Mouse (Mus musculus): ENCODE data around the gene Zdhhc6. TPM values are rescaled to one million over a fixed set of nuclear protein-coding genes. Genes with fewer than 3 reads are reported as not detected.

Zdhhc6 gene
- polyA plus RNA-seq, 1 experiment from 2014 or later = 110 TPM

- Histone ChIP-seq H3K9ac (ENCODE audit: low read depth, low read length) (no peak overlapping the region), H3K27me3 (ENCODE audit: control insufficient read depth, insufficient read depth, low read length) (no peaks in the 10 kb centered on the region), H3K4me2 (replicated peaks; ENCODE audit: low read depth, low read length) (no peak overlapping the region), H3K36me3 (ENCODE audit: control insufficient read depth, insufficient read depth, low read length) (peaks cover 20% of the 10 kb centered on the region; the same call in 1 of the 2 replicates), H3K4me1 (ENCODE audit: control insufficient read depth, insufficient read depth, low read length) (no peaks in the 10 kb centered on the region), H3K9me3 (ENCODE audit: control insufficient read depth, low read length) (no peaks in the 10 kb centered on the region), H3K4me3 (ENCODE audit: low read length) (no peak overlapping the region), H3K27ac (ENCODE audit: low read depth, low read length) (no peak overlapping the region)
- 91% methylated on average over 3 of the region's 3 CpGs for WGBS
- ATAC-seq (ENCODE audit: low FRiP score, low TSS enrichment) = no peak
Observed at GRCm38 (mm10) chr19:55276770-55277169, 39.1 kb downstream of the Zdhhc6 start.

GRCm38 (mm10) chr19:55276100-55276499, 39.7 kb downstream of the Zdhhc6 start:
- Histone ChIP-seq H3K9ac (ENCODE audit: low read depth, low read length) (no peak overlapping the region), H3K4me3 (ENCODE audit: low read length) (no peak overlapping the region), H3K4me1 (ENCODE audit: control insufficient read depth, insufficient read depth, low read length) (no peaks in the 10 kb centered on the region), H3K9me3 (ENCODE audit: control insufficient read depth, low read length) (no peaks in the 10 kb centered on the region), H3K27ac (ENCODE audit: low read depth, low read length) (no peak overlapping the region), H3K27me3 (ENCODE audit: control insufficient read depth, insufficient read depth, low read length) (no peaks in the 10 kb centered on the region), H3K4me2 (replicated peaks; ENCODE audit: low read depth, low read length) (no peak overlapping the region), H3K36me3 (ENCODE audit: control insufficient read depth, insufficient read depth, low read length) (peaks cover 16% of the 10 kb centered on the region; the same call in 1 of the 2 replicates)
- no peak for ATAC-seq (ENCODE audit: low FRiP score, low TSS enrichment)
- 91% methylated on average over 4 of the region's 4 CpGs for WGBS

DNA sequence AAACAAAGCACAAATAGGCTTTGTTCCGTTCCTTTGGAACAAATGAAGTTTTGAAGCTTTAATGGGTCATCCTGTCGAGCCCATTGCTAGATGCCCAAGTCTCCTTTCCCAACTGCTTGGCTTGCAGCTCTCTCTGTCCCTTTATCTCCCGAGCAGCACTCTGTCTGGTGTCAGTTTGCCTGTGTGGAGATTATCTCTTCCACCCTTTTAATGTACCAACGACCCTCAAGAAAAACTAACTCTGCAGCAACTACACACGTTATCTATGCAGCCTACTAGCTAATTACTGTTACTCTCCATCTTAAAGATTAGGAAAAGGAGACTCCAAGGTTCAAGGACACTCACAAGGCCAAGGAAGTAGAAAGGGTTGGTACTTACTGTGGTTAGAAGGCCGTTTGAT, 42.5 kb downstream of the Zdhhc6 start:
- H3K27ac ChIP-seq (ENCODE audit: low read depth, low read length) = no peak overlapping the region
- no peak overlapping the region for H3K4me3 ChIP-seq (ENCODE audit: low read length)
- H3K4me2 ChIP-seq (replicated peaks; ENCODE audit: low read depth, low read length) = no peak overlapping the region
- ATAC-seq (ENCODE audit: low FRiP score, low TSS enrichment) = no peak
- H3K36me3 ChIP-seq (ENCODE audit: control insufficient read depth, insufficient read depth, low read length) = 0 out of 2 replicates have a peak, but pooled peaks cover 8% of the 10 kb centered on the region
- H3K4me1 ChIP-seq (ENCODE audit: control insufficient read depth, insufficient read depth, low read length) = peaks cover 11% of the 10 kb centered on the region
- no peaks in the 10 kb centered on the region for H3K9me3 ChIP-seq (ENCODE audit: control insufficient read depth, low read length)
- no peaks in the 10 kb centered on the region for H3K27me3 ChIP-seq (ENCODE audit: control insufficient read depth, insufficient read depth, low read length)
- H3K9ac ChIP-seq (ENCODE audit: low read depth, low read length) = no peak overlapping the region
- WGBS = 84% methylated on average over 6 of the region's 6 CpGs

- 42% methylated on average over 3 of the region's 3 CpGs for WGBS
- H3K27ac ChIP-seq (ENCODE audit: low read depth, low read length) = peak overlapping the region; percentile 43; the same call in 1 of the 2 replicates
- H3K36me3 ChIP-seq (ENCODE audit: control insufficient read depth, insufficient read depth, low read length) = 0 out of 2 replicates have a peak, but pooled peaks cover 3% of the 10 kb centered on the region
- ATAC-seq (ENCODE audit: low FRiP score, low TSS enrichment) = peak; percentile 63; the same call in 1 of the 2 replicates
- H3K9me3 ChIP-seq (ENCODE audit: control insufficient read depth, low read length) = no peaks in the 10 kb centered on the region
- H3K9ac ChIP-seq (ENCODE audit: low read depth, low read length) = no peak overlapping the region
- no peak overlapping the region for H3K4me2 ChIP-seq (replicated peaks; ENCODE audit: low read depth, low read length)
- no peaks in the 10 kb centered on the region for H3K27me3 ChIP-seq (ENCODE audit: control insufficient read depth, insufficient read depth, low read length)
- no peak overlapping the region for H3K4me3 ChIP-seq (ENCODE audit: low read length)
- H3K4me1 ChIP-seq (ENCODE audit: control insufficient read depth, insufficient read depth, low read length) = peaks cover 18% of the 10 kb centered on the region
Observed at GRCm38 (mm10) chr19:55271448-55271847, 44.4 kb downstream of the Zdhhc6 start.

- Histone ChIP-seq H3K4me1 (ENCODE audit: control insufficient read depth, insufficient read depth, low read length) (peaks cover 18% of the 10 kb centered on the region), H3K27ac (ENCODE audit: low read depth, low read length) (peak overlapping the region; percentile 56; the same call in 1 of the 2 replicates), H3K4me2 (replicated peaks; ENCODE audit: low read depth, low read length) (no peak overlapping the region), H3K9ac (ENCODE audit: low read depth, low read length) (no peak overlapping the region), H3K9me3 (ENCODE audit: control insufficient read depth, low read length) (no peaks in the 10 kb centered on the region), H3K36me3 (ENCODE audit: control insufficient read depth, insufficient read depth, low read length) (0 out of 2 replicates have a peak, but pooled peaks cover 3% of the 10 kb centered on the region), H3K4me3 (ENCODE audit: low read length) (no peak overlapping the region), H3K27me3 (ENCODE audit: control insufficient read depth, insufficient read depth, low read length) (no peaks in the 10 kb centered on the region)
- 62% methylated on average over 5 of the region's 5 CpGs for WGBS
- no peak for ATAC-seq (ENCODE audit: low FRiP score, low TSS enrichment)
Observed at GRCm38 (mm10) chr19:55269051-55269450, 46.8 kb downstream of the Zdhhc6 start.

DNA sequence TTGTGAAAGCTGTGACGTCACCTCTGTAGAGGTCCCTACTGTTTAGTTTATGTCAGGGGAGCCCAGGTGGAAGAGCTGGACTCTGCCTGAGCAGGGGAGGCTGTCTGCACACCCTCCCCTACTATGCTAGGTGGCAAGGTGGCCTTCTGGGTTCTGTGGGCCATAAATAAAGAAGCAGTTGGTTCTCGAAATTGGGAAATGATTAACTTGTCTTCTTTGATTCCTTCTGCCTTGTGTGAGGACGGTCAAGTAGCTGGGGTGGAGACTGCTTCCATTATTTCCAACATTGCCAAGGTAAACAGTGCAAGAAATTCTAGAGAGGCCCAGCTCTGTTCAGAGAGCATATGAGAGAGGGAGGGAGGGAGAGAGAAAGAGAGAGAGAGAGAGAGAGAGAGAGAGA, 47.7 kb downstream of the Zdhhc6 start:
- no peak overlapping the region for H3K4me3 ChIP-seq (ENCODE audit: low read length)
- peak; percentile 66; the same call in 1 of the 2 replicates for ATAC-seq (ENCODE audit: low FRiP score, low TSS enrichment)
- no peaks in the 10 kb centered on the region for H3K27me3 ChIP-seq (ENCODE audit: control insufficient read depth, insufficient read depth, low read length)
- peak overlapping the region; percentile 56; the same call in 1 of the 2 replicates for H3K27ac ChIP-seq (ENCODE audit: low read depth, low read length)
- no peak overlapping the region for H3K4me2 ChIP-seq (replicated peaks; ENCODE audit: low read depth, low read length)
- H3K36me3 ChIP-seq (ENCODE audit: control insufficient read depth, insufficient read depth, low read length) = no peaks in the 10 kb centered on the region
- no peaks in the 10 kb centered on the region for H3K9me3 ChIP-seq (ENCODE audit: control insufficient read depth, low read length)
- no peak overlapping the region for H3K9ac ChIP-seq (ENCODE audit: low read depth, low read length)
- peaks cover 18% of the 10 kb centered on the region for H3K4me1 ChIP-seq (ENCODE audit: control insufficient read depth, insufficient read depth, low read length)
- WGBS = 43% methylated on average over 3 of the region's 3 CpGs

GRCm38 (mm10) chr19:55266786-55267185, 49.0 kb downstream of the Zdhhc6 start:
- no peaks in the 10 kb centered on the region for H3K9me3 ChIP-seq (ENCODE audit: control insufficient read depth, low read length)
- H3K27ac ChIP-seq (ENCODE audit: low read depth, low read length) = no peak overlapping the region
- ATAC-seq (ENCODE audit: low FRiP score, low TSS enrichment) = no peak
- 73% methylated on average over 3 of the region's 3 CpGs for WGBS
- no peak overlapping the region for H3K4me2 ChIP-seq (replicated peaks; ENCODE audit: low read depth, low read length)
- peaks cover 18% of the 10 kb centered on the region for H3K4me1 ChIP-seq (ENCODE audit: control insufficient read depth, insufficient read depth, low read length)
- no peaks in the 10 kb centered on the region for H3K27me3 ChIP-seq (ENCODE audit: control insufficient read depth, insufficient read depth, low read length)
- H3K4me3 ChIP-seq (ENCODE audit: low read length) = no peak overlapping the region
- no peaks in the 10 kb centered on the region for H3K36me3 ChIP-seq (ENCODE audit: control insufficient read depth, insufficient read depth, low read length)
- no peak overlapping the region for H3K9ac ChIP-seq (ENCODE audit: low read depth, low read length)

GRCm38 (mm10) chr19:55265269-55265668, 50.6 kb downstream of the Zdhhc6 start:
- no peak overlapping the region for H3K4me2 ChIP-seq (replicated peaks; ENCODE audit: low read depth, low read length)
- no peaks in the 10 kb centered on the region for H3K9me3 ChIP-seq (ENCODE audit: control insufficient read depth, low read length)
- no peak for ATAC-seq (ENCODE audit: low FRiP score, low TSS enrichment)
- no peak overlapping the region for H3K27ac ChIP-seq (ENCODE audit: low read depth, low read length)
- H3K4me1 ChIP-seq (ENCODE audit: control insufficient read depth, insufficient read depth, low read length) = peaks cover 20% of the 10 kb centered on the region
- H3K4me3 ChIP-seq (ENCODE audit: low read length) = no peak overlapping the region
- no peaks in the 10 kb centered on the region for H3K36me3 ChIP-seq (ENCODE audit: control insufficient read depth, insufficient read depth, low read length)
- no peaks in the 10 kb centered on the region for H3K27me3 ChIP-seq (ENCODE audit: control insufficient read depth, insufficient read depth, low read length)
- no peak overlapping the region for H3K9ac ChIP-seq (ENCODE audit: low read depth, low read length)
- WGBS = 83% methylated on average over 3 of the region's 3 CpGs

DNA sequence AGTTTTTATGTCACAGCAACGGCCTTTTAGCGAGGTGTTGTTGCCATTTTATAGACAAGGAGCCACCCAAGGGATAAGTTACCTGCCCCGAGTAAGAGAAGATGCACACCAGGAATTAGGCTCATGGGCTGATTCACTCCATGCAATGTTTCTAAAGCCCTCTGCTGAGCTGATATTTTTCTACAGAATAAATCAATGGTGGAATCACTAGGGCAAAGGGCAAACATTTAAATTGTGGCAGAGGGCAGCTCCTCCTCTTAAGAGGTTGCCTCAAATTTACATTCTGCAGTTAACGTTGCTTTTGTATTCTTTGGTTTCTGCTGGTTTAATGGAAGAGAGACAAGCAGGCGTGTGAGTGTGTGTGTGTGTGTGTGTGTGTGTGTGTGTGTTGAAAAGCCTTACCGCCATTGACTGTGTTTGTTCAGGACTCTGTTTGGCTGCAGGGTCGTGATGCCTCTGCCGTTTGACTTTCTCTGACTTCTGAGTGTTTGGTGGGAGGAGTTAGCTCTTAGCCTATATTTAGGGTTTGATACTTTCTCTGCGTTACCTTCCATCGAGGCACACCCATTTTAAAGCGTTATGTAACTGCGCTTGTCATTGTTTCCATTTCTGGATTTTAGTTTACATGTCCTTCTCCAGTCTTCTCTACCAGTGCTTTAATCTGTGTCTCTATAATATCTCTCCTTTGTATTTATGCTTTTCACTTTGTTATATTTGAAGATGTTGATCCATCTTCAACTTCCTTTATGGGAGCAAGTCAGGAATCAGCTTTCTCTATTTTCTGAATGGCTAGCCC, 55.2 kb downstream of the Zdhhc6 start:
- no peak overlapping the region for H3K27ac ChIP-seq (ENCODE audit: low read depth, low read length)
- no peaks in the 10 kb centered on the region for H3K27me3 ChIP-seq (ENCODE audit: control insufficient read depth, insufficient read depth, low read length)
- 55% methylated on average over 12 of the region's 12 CpGs for WGBS
- H3K36me3 ChIP-seq (ENCODE audit: control insufficient read depth, insufficient read depth, low read length) = no peaks in the 10 kb centered on the region
- H3K4me2 ChIP-seq (replicated peaks; ENCODE audit: low read depth, low read length) = no peak overlapping the region
- H3K4me3 ChIP-seq (ENCODE audit: low read length) = no peak overlapping the region
- ATAC-seq (ENCODE audit: low FRiP score, low TSS enrichment) = no peak
- 0 out of 2 replicates have a peak, but pooled peaks cover 5% of the 10 kb centered on the region for H3K4me1 ChIP-seq (ENCODE audit: control insufficient read depth, insufficient read depth, low read length)
- H3K9ac ChIP-seq (ENCODE audit: low read depth, low read length) = no peak overlapping the region
- no peaks in the 10 kb centered on the region for H3K9me3 ChIP-seq (ENCODE audit: control insufficient read depth, low read length)

All from kidney, embryonic 14.5 days (tissue).